Mouse (Mus musculus): ENCODE measurements around the gene March7. TPM values are rescaled to one million over a fixed set of nuclear protein-coding genes. Genes with fewer than 3 reads are reported as not detected.

Gene March7
- 94.7 and 97.3 TPM in 2 replicates for polyA plus RNA-seq (2015; fragmentation: Nextera tagmentation; extraction: Ambion mirVana)

GRCm38 (mm10) chr2:60209703-60210651 is at the start of gene March7, which contains the start of gene Baz2b:
Gene March7, plus strand, starts transcription at chr2:60209887.
Gene Baz2b, minus strand, starts transcription at chr2:60209839.
- WGBS: 1% methylated on average over 73 of the region's 109 CpGs
- H3K4me2 ChIP-seq (ENCODE audit: low read length): peak within 1 kb of the TSS; percentile 69
- H3K9me3 ChIP-seq (replicated peaks; ENCODE audit: control insufficient read depth, low read length, poor library complexity, severe bottlenecking): no peaks in the 10 kb centered on the region
- no peaks in the 10 kb centered on the region for H3K36me3 ChIP-seq (ENCODE audit: control insufficient read depth, insufficient read depth, low read length)
- peak; percentile 92 for ATAC-seq
- peaks cover 40% of the 10 kb centered on the region for H3K4me1 ChIP-seq (ENCODE audit: control insufficient read depth, insufficient read depth, low read length)
- peak within 1 kb of the TSS; percentile 95 for H3K9ac ChIP-seq (ENCODE audit: low read depth, low read length)
- H3K27me3 ChIP-seq (ENCODE audit: control insufficient read depth, insufficient read depth, low read depth, low read length): no peaks in the 10 kb centered on the region
- H3K27ac ChIP-seq (ENCODE audit: low read length): peak within 1 kb of the TSS; percentile 93
- H3K4me3 ChIP-seq (ENCODE audit: low read depth, low read length): peak within 1 kb of the TSS; percentile 82

- H3K36me3 ChIP-seq (ENCODE audit: control insufficient read depth, insufficient read depth, low read length): 0 out of 2 replicates have a peak, but pooled peaks cover 2% of the 10 kb centered on the region
- no peak overlapping the region for H3K4me2 ChIP-seq (ENCODE audit: low read length)
Measured at GRCm38 (mm10) chr2:60163744-60164143, 45.9 kb upstream of the March7 start.

GRCm38 (mm10) chr2:60165679-60166078 is 44.0 kb upstream of the March7 start:
- Histone ChIP-seq H3K27ac (ENCODE audit: low read length) (no peak overlapping the region), H3K36me3 (ENCODE audit: control insufficient read depth, insufficient read depth, low read length) (0 out of 2 replicates have a peak, but pooled peaks cover under 1% of the 10 kb centered on the region), H3K4me1 (ENCODE audit: control insufficient read depth, insufficient read depth, low read length) (no peaks in the 10 kb centered on the region), H3K9ac (ENCODE audit: low read depth, low read length) (no peak overlapping the region), H3K27me3 (ENCODE audit: control insufficient read depth, insufficient read depth, low read depth, low read length) (no peaks in the 10 kb centered on the region), H3K9me3 (replicated peaks; ENCODE audit: control insufficient read depth, low read length, poor library complexity, severe bottlenecking) (no peaks in the 10 kb centered on the region), H3K4me2 (ENCODE audit: low read length) (no peak overlapping the region), H3K4me3 (ENCODE audit: low read depth, low read length) (no peak overlapping the region)
- 94% methylated on average over 11 of the region's 11 CpGs for WGBS
- ATAC-seq: no peak

More at GRCm38 (mm10) chr2:60163744-60164143, 45.9 kb upstream of the March7 start:
- Histone ChIP-seq H3K9me3 (replicated peaks; ENCODE audit: control insufficient read depth, low read length, poor library complexity, severe bottlenecking) (no peaks in the 10 kb centered on the region), H3K27me3 (ENCODE audit: control insufficient read depth, insufficient read depth, low read depth, low read length) (no peaks in the 10 kb centered on the region), H3K4me3 (ENCODE audit: low read depth, low read length) (no peak overlapping the region), H3K4me1 (ENCODE audit: control insufficient read depth, insufficient read depth, low read length) (no peaks in the 10 kb centered on the region), H3K9ac (ENCODE audit: low read depth, low read length) (no peak overlapping the region), H3K27ac (ENCODE audit: low read length) (no peak overlapping the region)
- WGBS: 84% methylated on average over 2 of the region's 2 CpGs
- ATAC-seq: no peak

- no peaks in the 10 kb centered on the region for H3K9me3 ChIP-seq (replicated peaks; ENCODE audit: control insufficient read depth, low read length, poor library complexity, severe bottlenecking)
- WGBS: 94% methylated on average over 4 of the region's 4 CpGs
- H3K9ac ChIP-seq (ENCODE audit: low read depth, low read length): no peak overlapping the region
- no peak overlapping the region for H3K4me3 ChIP-seq (ENCODE audit: low read depth, low read length)
- H3K36me3 ChIP-seq (ENCODE audit: control insufficient read depth, insufficient read depth, low read length): no peaks in the 10 kb centered on the region
- H3K4me2 ChIP-seq (ENCODE audit: low read length): no peak overlapping the region
- H3K27ac ChIP-seq (ENCODE audit: low read length): no peak overlapping the region
- ATAC-seq: no peak
- no peaks in the 10 kb centered on the region for H3K27me3 ChIP-seq (ENCODE audit: control insufficient read depth, insufficient read depth, low read depth, low read length)
- no peaks in the 10 kb centered on the region for H3K4me1 ChIP-seq (ENCODE audit: control insufficient read depth, insufficient read depth, low read length)
Measured at GRCm38 (mm10) chr2:60166878-60167277, 42.8 kb upstream of the March7 start.

GRCm38 (mm10) chr2:60171786-60172530 is 37.7 kb upstream of the March7 start:
- Histone ChIP-seq H3K27me3 (ENCODE audit: control insufficient read depth, insufficient read depth, low read depth, low read length) (no peaks in the 10 kb centered on the region), H3K9ac (ENCODE audit: low read depth, low read length) (no peak overlapping the region), H3K4me3 (ENCODE audit: low read depth, low read length) (no peak overlapping the region), H3K9me3 (replicated peaks; ENCODE audit: control insufficient read depth, low read length, poor library complexity, severe bottlenecking) (peaks cover 7% of the 10 kb centered on the region; the same call in 1 of the 2 replicates), H3K4me1 (ENCODE audit: control insufficient read depth, insufficient read depth, low read length) (no peaks in the 10 kb centered on the region), H3K27ac (ENCODE audit: low read length) (no peak overlapping the region), H3K36me3 (ENCODE audit: control insufficient read depth, insufficient read depth, low read length) (no peaks in the 10 kb centered on the region), H3K4me2 (ENCODE audit: low read length) (no peak overlapping the region)
- WGBS: 63% methylated on average over 7 of the region's 7 CpGs
- no peak for ATAC-seq

DNA sequence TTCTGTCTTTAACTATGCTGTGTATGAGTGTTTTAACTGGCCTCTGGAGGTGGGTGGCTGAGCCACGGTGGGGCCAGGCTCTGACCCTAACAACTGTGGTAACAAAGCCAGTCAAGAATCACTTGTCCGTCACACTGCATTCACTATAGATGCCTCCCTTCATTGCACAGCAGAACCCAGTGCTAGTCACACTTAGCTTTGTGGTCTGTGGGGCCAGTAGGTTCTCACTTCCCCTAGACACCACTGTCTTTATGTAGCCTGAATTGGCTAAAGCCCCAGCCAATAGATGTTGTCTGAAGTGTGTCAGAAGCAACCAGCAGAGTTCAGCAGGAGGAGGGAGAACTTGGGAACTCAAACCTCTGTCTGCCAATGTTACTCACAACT is 37.2 kb upstream of the March7 start:
- no peak overlapping the region for H3K27ac ChIP-seq (ENCODE audit: low read length)
- no peak for ATAC-seq
- H3K4me3 ChIP-seq (ENCODE audit: low read depth, low read length): no peak overlapping the region
- H3K4me1 ChIP-seq (ENCODE audit: control insufficient read depth, insufficient read depth, low read length): no peaks in the 10 kb centered on the region
- H3K9me3 ChIP-seq (replicated peaks; ENCODE audit: control insufficient read depth, low read length, poor library complexity, severe bottlenecking): peaks cover 7% of the 10 kb centered on the region; the same call in 1 of the 2 replicates
- H3K9ac ChIP-seq (ENCODE audit: low read depth, low read length): no peak overlapping the region
- H3K27me3 ChIP-seq (ENCODE audit: control insufficient read depth, insufficient read depth, low read depth, low read length): no peaks in the 10 kb centered on the region
- H3K4me2 ChIP-seq (ENCODE audit: low read length): no peak overlapping the region
- 46% methylated on average over 2 of the region's 2 CpGs for WGBS
- H3K36me3 ChIP-seq (ENCODE audit: control insufficient read depth, insufficient read depth, low read length): no peaks in the 10 kb centered on the region

DNA sequence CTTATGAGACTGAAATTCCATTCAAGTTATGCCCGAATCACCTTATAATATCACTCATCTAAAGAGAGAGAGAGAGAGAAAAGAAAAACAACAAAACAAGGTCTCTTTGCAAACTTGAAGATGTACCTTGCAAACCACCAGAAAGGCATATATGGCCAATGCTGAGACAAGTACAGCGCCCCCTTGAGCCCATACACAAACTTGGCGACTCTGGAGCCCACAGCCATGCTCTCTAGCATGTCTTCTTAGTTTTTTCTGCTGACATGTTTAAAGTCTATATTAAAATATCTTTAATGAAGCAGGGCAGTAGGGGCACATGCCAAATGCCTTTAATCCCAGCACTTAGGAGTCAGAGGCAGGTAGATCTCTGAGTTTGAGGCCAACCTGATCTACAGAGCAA is 36.5 kb upstream of the March7 start:
- no peak for ATAC-seq
- no peaks in the 10 kb centered on the region for H3K27me3 ChIP-seq (ENCODE audit: control insufficient read depth, insufficient read depth, low read depth, low read length)

GRCm38 (mm10) chr2:60173595-60173994 is 36.1 kb upstream of the March7 start:
- H3K27me3 ChIP-seq (ENCODE audit: control insufficient read depth, insufficient read depth, low read depth, low read length): no peaks in the 10 kb centered on the region
- H3K4me1 ChIP-seq (ENCODE audit: control insufficient read depth, insufficient read depth, low read length): no peaks in the 10 kb centered on the region
- no peak overlapping the region for H3K9ac ChIP-seq (ENCODE audit: low read depth, low read length)
- H3K4me2 ChIP-seq (ENCODE audit: low read length): no peak overlapping the region
- H3K36me3 ChIP-seq (ENCODE audit: control insufficient read depth, insufficient read depth, low read length): no peaks in the 10 kb centered on the region
- no peak overlapping the region for H3K27ac ChIP-seq (ENCODE audit: low read length)
- peaks cover 7% of the 10 kb centered on the region; the same call in 1 of the 2 replicates for H3K9me3 ChIP-seq (replicated peaks; ENCODE audit: control insufficient read depth, low read length, poor library complexity, severe bottlenecking)
- no peak for ATAC-seq
- WGBS: 91% methylated on average over 4 of the region's 4 CpGs
- H3K4me3 ChIP-seq (ENCODE audit: low read depth, low read length): no peak overlapping the region

More for the DNA sequence above, 36.5 kb upstream of the March7 start:
- Histone ChIP-seq H3K4me1 (ENCODE audit: control insufficient read depth, insufficient read depth, low read length) (no peaks in the 10 kb centered on the region), H3K9me3 (replicated peaks; ENCODE audit: control insufficient read depth, low read length, poor library complexity, severe bottlenecking) (peaks cover 7% of the 10 kb centered on the region; the same call in 1 of the 2 replicates), H3K9ac (ENCODE audit: low read depth, low read length) (no peak overlapping the region), H3K4me3 (ENCODE audit: low read depth, low read length) (no peak overlapping the region), H3K36me3 (ENCODE audit: control insufficient read depth, insufficient read depth, low read length) (no peaks in the 10 kb centered on the region), H3K4me2 (ENCODE audit: low read length) (no peak overlapping the region), H3K27ac (ENCODE audit: low read length) (no peak overlapping the region)
- WGBS: 61% methylated on average over 3 of the region's 3 CpGs

Data from midbrain, embryonic 16.5 days (tissue).